8 mouse cellular contexts compared by ENCODE assay signal in genomic region chr10:25140155-25140755, GRCm38 (mm10).
DNase-seq lines count a peak whose midpoint lies in the region; ATAC-seq and TF ChIP-seq lines count a peak whose summit lies in the region.

No protein-coding gene starts in this region.

- WGBS in lung, adult 2 months: 34% methylated on average over 14 of the region's 14 CpGs
- WGBS in embryonic facial prominence, embryonic 15.5 days: 13% methylated on average over 14 of the region's 14 CpGs
- WGBS in liver, embryonic 12.5 days (ENCODE audit: insufficient replicate concordance): 35% methylated on average over 14 of the region's 14 CpGs

- peak; percentile 73; the same call in 1 of the 2 replicates for ATAC-seq in embryonic facial prominence, embryonic 15.5 days (ENCODE audit: insufficient number of reproducible peaks, low FRiP score, low TSS enrichment, low read depth)
- peak; percentile 69; the same call in 1 of the 2 replicates for ATAC-seq in liver, embryonic 12.5 days
- no peak for ATAC-seq in granulocyte monocyte progenitor cell, adult 5-6 weeks (replicated peaks; ENCODE audit: poor library complexity, severe bottlenecking)

- no peak overlapping the region for H3K9ac ChIP-seq in embryonic facial prominence, embryonic 15.5 days
- H3K9ac ChIP-seq in liver, embryonic 12.5 days: no peak overlapping the region

- no peak overlapping the region for H3K4me2 ChIP-seq in embryonic facial prominence, embryonic 15.5 days (replicated peaks)
- no peak overlapping the region for H3K4me2 ChIP-seq in liver, embryonic 12.5 days

- no peak overlapping the region for H3K27ac ChIP-seq in embryonic facial prominence, embryonic 15.5 days (replicated peaks)
- H3K27ac ChIP-seq in liver, embryonic 12.5 days: no peak overlapping the region

- TF ChIP-seq CTCF in lung, adult 2 months (IDR thresholded peaks at IDR 0.05; ENCODE audit: insufficient read depth, low read length): no peak

- no peaks in the 10 kb centered on the region for H3K9me3 ChIP-seq in embryonic facial prominence, embryonic 15.5 days (replicated peaks)
- H3K9me3 ChIP-seq in liver, embryonic 12.5 days (replicated peaks): no peaks in the 10 kb centered on the region

- no peak overlapping the region for H3K4me3 ChIP-seq in lung, adult 2 months (replicated peaks; ENCODE audit: extremely low read depth, low read depth, low read length)
- H3K4me3 ChIP-seq in embryonic facial prominence, embryonic 15.5 days (replicated peaks): no peak overlapping the region
- H3K4me3 ChIP-seq in liver, embryonic 12.5 days: no peak overlapping the region

- H3K36me3 ChIP-seq in embryonic facial prominence, embryonic 15.5 days: no peaks in the 10 kb centered on the region
- no peaks in the 10 kb centered on the region for H3K36me3 ChIP-seq in liver, embryonic 12.5 days

- no peaks in the 10 kb centered on the region for H3K27me3 ChIP-seq in embryonic facial prominence, embryonic 15.5 days
- no peaks in the 10 kb centered on the region for H3K27me3 ChIP-seq in liver, embryonic 12.5 days (replicated peaks)

- no peaks in the 10 kb centered on the region; the same call in none of the 2 replicates for H3K4me1 ChIP-seq in lung, adult 2 months (ENCODE audit: control insufficient read depth, insufficient read depth, low read length)
- H3K4me1 ChIP-seq in embryonic facial prominence, embryonic 15.5 days: no peaks in the 10 kb centered on the region
- H3K4me1 ChIP-seq in liver, embryonic 12.5 days: peaks cover 19% of the 10 kb centered on the region

- peak; percentile 29 to 42 for DNase-seq in lung, adult 18-20 months
- DNase-seq in lung, adult 2 months: no peak
- peak; percentile 4 for DNase-seq in kidney, adult 18-20 months
- DNase-seq in retina, embryonic 14.5 days (ENCODE audit: low spot score): peak; percentile 47
- DNase-seq in natural killer cell, adult 2 months (ENCODE audit: low spot score in 2 of 2): no peak

- no peak for TF ChIP-seq POLR2A in lung, adult 2 months (IDR thresholded peaks at IDR 0.05; ENCODE audit: borderline replicate concordance, extremely low read depth, low read depth, low read length)

Comparison
In these comparisons a context has a peak if more than half of its experiments do, and no peak if none do; other contexts are left out.
1. DNase-seq: peak in lung, adult 18-20 months (2 of 2), kidney, adult 18-20 months (single experiment) and retina, embryonic 14.5 days (single experiment); none in lung, adult 2 months (single experiment) and natural killer cell, adult 2 months (0 of 2).